Mouse (Mus musculus) G1E-ER4 (cell line): ENCODE measurements around the gene Rai14. TPM values are rescaled to one million over a fixed set of nuclear protein-coding genes. Genes with fewer than 3 reads are reported as not detected.

ENCODE experiments used
- GATA1 ChIP-seq: IDR thresholded peaks from one replicate; pipeline ENCODE4 v1.8.0; 2012; ENCODE audit warnings: low read length, inconsistent platforms
- polyA plus RNA-seq: library from polyadenylated mRNA; stranded (reverse); fragments of >175 nt; gene quantifications from 2 replicates; pipeline ENCODE4 v1.2.3, GENCODE M21; 2012

Gene Rai14
- polyA plus RNA-seq, 1 experiment: not detected

DNA sequence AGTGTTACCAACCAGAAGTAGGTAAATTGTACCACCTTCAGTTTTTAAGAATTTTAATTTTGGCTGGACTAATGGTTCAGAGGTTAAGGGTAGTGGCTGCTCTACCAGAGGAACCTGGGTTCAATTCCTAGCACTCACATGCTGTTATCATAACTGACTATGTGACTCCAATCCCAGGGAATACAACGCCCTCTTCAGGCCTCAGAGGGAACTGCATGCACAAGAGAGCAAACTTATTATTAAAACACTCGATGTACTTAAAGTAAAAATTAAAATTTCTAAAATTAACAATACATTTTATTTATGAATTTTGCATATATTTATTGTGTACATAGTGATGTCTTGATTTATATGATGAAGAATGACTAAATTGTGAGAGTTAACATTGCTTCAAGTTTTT is 127.9 kb downstream of the Rai14 start:
- TF ChIP-seq GATA1: no peak

DNA sequence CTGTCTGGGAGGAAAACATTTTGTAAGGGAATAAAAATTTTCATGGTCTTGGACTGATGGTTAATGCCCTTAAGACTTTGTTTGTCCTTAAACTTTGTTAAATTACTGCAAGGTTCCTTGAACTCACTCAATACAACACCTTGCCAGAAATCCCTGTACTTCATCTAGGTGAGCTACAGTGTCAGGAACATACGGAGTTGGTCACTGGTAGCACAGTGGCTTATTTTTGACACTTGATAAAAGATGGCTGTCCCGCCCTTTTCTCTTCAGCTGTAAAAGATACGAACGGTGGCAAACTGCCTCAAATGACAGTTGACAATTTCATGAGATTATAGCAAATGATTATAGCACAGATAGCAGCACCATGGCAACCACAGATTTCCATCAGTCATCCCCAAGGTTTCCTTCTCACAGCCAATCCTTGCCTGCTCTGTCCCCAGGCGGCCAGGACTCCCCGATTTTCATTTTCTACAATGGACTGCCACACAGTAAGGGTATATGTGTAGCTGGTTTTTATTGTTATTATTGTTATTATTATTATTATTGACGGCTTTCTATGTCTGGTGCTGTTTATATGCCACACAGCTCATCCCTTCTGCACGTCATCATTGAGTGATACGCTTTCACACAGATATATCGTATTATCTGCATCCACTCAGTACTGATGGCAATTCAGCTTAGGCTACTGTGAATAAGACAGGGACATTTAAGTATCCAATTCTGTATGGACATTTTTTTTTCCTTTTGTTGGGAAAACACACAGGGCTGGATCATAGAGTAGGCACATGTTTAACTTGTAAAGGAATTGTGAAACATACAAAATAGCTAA is 129.9 kb downstream of the Rai14 start:
- TF ChIP-seq GATA1: no peak

DNA sequence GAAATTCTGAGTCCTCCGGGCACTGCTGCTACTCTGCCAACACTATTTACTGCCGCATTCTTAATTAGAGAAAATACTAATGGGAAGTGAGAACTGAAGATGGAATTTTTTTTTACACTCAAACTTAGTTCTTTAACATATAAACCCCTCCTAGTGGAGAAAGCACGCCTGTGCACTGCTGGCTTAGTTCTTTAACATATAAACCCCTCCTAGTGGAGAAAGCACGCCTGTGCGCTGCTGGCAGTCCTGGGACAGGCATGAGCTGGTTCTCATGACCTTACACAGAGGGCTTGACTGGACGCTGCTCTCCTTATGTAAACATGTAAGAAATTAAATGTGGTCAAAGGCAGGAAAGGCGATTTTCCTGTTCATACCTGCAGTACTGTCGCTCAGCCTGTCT is 131.0 kb downstream of the Rai14 start:
- no peak for TF ChIP-seq GATA1

DNA sequence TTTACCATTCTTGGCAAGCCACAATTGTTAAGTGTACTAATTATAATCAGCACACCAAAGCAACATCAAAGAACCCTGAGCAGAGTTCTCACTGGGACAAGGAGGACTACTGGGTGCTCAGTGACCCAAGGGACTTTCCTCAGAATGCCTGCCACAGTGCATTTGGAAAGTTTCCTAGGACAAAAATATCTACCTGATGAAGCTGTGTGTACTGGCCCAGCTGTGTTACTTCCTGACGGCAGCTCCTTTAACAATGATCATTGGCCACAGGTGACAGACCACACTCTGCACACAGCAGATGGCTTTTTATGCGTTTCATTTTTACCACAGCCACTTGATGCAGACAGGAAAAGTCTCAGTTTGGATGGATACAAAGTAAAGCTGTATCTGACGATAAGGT is 135.3 kb downstream of the Rai14 start:
- no peak for TF ChIP-seq GATA1

DNA sequence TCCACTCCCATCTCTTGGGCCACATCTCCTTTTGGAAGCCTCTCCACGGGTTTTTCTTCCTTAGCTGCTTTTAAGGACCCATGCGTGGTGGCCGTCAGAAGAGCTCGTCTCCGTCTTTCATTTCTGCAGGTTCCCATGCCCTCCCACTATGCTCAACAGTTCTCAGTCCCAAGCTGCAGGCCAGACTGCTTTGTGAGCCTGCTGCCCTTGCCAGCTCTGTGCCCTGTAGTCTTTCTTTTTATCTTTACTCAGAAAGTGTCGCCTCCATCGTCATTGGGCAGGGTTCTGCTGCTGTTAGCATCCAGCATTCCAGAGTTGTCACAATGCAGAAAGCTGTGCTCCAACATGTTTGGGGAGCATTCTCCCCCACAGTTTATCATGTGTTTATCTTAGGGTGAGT is 147.9 kb downstream of the Rai14 start:
- TF ChIP-seq GATA1: no peak

DNA sequence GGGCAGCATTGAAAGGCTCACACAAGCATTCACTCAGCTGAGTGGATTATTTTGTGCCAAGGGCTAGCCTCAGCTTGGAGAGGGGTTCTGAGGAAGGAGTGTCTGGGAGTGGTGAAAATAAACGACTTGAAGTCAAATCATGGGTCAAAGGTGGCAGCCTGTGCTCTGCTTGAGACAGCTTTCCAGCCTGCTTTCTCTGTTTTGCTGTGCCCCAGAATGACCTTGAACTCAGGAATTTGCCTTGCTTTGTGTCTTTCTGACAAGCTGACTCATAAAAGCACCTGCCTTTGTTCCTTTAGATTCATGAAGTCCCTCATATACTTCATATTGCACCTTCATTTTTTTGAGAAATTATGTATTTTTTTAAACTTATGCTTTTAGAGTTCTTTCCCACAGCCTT is 150.2 kb downstream of the Rai14 start:
- no peak for TF ChIP-seq GATA1

DNA sequence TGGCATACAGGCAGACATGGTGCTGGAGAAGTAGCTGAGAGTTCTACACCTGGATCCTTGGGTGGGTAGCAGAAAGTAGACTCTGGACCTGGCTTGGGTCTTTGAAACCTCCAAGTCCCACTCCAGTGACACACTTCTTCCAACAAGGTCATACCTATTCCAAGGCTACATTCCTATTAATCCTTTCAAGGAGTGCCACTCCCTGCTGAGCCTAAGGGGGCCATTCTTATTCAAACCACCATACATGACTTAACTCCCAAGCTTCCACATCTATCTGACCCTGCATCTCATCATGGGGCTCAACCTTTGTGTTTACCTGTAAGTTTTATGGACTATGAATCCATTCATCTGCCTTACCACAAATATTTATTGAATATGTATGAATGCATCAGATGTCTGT is 152.1 kb downstream of the Rai14 start:
- TF ChIP-seq GATA1: no peak

DNA sequence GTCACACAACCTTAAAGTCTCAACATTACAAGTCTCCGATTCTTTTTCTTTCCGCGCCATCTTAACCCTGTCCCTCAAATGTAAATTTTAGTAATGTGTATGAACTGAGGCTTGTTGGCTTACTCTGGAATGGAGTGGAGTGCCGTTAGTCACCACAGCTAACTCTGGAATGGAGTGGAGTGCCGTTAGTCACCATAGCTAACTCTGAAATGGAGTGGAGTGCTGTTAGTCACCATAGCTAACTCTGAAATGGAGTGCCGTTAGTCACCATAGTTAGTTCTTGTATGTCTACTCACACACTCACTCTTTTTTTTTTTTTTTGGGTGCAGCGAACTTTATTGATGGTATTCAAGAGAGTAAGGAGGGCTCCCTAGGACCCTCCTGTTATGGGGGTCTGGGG is 154.4 kb downstream of the Rai14 start:
- no peak for TF ChIP-seq GATA1

DNA sequence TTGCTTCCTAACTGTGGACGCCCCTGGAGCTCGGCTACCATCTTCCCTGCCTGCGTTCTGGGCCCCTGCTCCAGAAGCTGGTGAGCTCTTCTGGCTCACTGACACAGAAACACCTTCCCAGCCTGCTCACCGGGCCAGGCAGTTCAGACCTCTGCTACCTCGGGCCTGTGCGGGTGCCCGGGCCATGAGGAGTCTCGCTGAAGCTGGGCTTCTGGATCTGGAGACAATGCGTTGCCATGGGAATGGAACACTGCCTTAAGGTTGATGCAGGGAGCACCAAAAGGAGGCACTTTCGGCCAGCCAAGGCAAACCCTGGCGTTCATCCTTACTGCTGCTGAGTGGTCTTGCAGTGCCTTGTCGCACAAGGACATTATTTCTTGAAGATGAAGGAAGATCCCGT is 156.0 kb downstream of the Rai14 start, which contains the start of gene Ttc23l:
Gene Ttc23l (minus strand): TSS at position 204 of the 400 bp plus-strand sequence.
- no peak for TF ChIP-seq GATA1

DNA sequence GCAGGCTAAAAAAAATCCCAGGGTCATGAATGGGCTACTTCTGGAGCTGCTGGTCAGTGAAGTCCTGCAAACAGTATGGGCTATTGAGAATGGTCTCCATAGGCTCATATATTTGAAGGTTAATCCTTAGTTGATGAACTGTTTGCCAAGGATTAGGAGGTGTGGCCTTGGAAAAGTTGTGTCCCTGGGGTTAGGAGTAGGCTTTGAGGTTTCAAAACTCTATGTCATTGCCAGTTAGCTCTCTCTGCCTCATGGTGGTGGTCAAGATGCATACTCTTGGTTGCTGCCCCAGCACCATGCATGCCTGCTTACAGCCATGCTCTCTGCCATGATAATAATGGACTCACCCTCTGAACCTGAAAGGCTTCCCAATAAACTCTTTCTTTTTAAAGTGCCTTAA is 160.1 kb downstream of the Rai14 start:
- TF ChIP-seq GATA1: no peak

DNA sequence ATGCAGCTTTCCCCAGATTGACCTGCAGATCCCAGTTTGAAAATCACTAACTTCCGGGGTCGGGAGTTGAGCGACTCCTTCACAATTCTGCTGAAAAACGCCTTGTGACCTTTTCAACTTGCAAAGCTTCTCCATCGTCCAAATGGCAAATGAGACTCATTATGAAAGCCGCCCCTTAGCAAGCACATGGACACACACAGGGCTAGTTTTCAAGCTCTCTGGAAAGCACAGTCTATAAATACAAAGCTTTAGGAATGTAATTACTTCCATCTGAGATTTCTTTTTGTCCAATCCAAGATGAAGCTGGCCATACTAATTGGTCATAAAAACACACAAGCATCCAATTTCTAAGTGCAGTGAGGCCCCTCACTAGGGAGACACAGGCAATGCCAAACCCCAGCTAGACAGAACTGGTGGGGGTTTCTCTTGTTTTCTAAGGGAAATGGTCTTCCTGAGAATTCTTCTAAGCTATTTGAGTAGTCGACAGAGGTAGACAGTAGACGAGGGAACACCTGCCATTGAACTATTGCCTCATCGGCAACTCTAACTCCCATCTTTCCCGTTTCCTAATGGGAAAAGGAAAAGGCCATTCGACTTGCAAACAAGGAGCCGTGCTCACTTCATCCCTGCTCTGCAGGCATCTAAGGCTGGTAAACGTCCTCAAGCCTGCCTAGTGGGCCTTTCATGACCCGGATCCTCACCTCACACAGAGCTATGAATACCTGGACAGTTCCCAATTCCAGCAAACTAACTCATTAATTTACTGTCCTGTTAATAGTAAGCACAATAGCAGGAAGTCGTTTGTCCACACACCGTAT is 173.9 kb downstream of the Rai14 start:
- TF ChIP-seq GATA1: no peak

DNA sequence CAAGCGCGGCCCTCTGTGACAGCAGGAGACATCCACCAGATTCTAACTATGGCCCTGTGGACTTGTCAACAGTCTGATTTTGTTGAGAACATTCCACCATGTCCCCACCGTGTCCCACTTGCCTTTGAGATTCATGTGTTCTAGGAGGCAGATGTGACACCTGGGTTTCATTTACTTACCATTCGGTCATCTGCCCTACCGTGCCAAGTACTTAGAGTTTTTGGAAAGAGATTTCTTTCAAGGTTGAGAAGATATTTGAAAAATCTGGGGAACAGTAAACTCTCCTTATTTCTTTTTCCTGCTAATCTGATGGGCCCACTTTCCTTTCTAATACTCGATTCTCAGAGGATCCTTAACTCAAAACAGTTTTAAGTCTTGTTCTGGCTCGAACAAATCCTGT is 178.5 kb downstream of the Rai14 start:
- TF ChIP-seq GATA1: no peak

DNA sequence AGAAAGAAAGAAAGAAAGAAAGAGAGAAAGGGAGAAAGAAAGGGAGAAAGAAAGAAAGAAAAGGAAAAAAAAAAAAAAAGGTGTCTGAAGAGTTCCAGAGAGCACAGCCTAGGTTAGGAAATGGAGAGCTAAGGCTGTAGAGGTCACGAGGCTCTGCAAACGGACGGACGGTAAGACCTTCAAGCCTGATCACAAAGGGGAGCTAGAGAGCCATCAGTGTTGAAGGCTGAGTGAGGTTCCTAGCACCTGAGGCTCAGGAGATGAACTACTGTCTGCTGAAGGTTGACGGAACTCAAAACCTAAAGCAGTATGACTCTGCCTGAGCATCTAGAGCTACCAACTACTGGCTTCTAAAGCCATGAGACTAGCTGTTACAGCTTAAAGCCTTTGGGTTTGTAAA is 179.8 kb downstream of the Rai14 start:
- no peak for TF ChIP-seq GATA1

DNA sequence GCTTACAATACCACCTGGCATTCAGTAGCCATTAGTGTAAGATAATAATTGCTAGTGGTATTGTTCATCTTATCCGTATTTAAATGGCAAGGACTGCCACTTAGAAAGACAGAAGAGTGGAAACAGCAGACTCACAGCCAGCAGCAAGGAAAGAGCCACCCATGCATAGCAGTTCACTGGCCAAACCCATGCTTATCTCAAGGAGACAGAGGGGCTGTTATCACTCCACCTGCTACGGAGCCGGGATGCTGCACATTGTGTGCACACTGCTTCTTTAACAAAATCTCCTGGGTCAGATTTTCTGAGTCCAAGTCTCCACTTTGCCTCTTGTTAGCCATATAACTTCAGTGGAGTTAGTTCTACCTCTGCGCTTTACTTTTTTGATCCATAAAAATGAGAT is 183.1 kb downstream of the Rai14 start:
- no peak for TF ChIP-seq GATA1

DNA sequence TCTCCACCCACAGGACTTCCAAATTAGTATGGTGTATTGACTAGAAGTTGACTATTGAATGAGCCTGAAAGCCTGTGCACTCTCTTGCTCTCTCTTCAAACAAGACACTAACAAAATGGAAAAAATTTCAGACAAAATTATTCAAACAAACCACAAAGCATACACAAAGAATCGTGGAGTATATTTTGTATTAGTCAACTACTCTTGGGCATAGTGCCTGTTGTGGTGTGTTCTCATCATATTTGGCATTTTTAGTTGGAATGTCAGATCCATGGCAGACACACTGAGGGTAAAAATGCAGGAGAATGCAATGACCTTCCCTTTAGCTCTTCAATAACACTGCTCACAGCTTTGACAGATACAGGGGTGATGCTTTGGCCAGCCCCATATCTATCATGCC is 188.5 kb downstream of the Rai14 start:
- no peak for TF ChIP-seq GATA1

Other genes with a start within 250 kb of the Rai14 start
- 14.5 and 15.0 TPM in 2 replicates for gene Dnajc21, start 244.1 kb downstream of the Rai14 start, polyA plus RNA-seq
- gene Brix1, start 228.7 kb downstream of the Rai14 start, polyA plus RNA-seq: 103 and 116 TPM in 2 replicates
- gene Rad1, start 228.6 kb downstream of the Rai14 start, polyA plus RNA-seq: 15.1 and 19.8 TPM in 2 replicates
- gene Ttc23l, start 156.0 kb downstream of the Rai14 start, polyA plus RNA-seq: not detected in 2 replicates
- not detected in 2 replicates for gene C1qtnf3, start 237.7 kb upstream of the Rai14 start, polyA plus RNA-seq